Mouse (Mus musculus) brown adipose tissue, adult 24 weeks (tissue): Measurements from ENCODE around the gene 2700049A03Rik. TPM values are rescaled to one million over a fixed set of nuclear protein-coding genes. Genes with fewer than 3 reads are reported as not detected.

Source experiments
- H3K27ac ChIP-seq: fragments of 200-500 bp; replicated peaks from 2 replicates; pipeline ENCODE4 v1.5.1; 2012; ENCODE audit warnings: low read depth, mild to moderate bottlenecking, low read length
- H3K4me1 ChIP-seq: fragments of 200-500 bp; 2 replicates; pipeline ENCODE4 v1.6.1; 2012; ENCODE audit warnings: low read length, mixed read lengths; ENCODE audit not compliant: control insufficient read depth, insufficient read depth, insufficient read length
- H3K4me3 ChIP-seq: fragments of 200-500 bp; 2 replicates; pipeline ENCODE4 v1.5.1; 2012; ENCODE audit warnings: low read depth, mild to moderate bottlenecking, low read length, moderate library complexity; ENCODE audit not compliant: insufficient read depth
- polyA plus RNA-seq: library from polyadenylated mRNA; stranded (reverse); fragments of >200 nt; gene quantifications from 2 replicates; pipeline ENCODE4 v1.2.4, GENCODE M21; 2012; ENCODE audit not compliant: missing spikeins, insufficient read depth, insufficient read length

The 2700049A03Rik gene
- polyA plus RNA-seq, 1 experiment, result 2.5 TPM

DNA sequence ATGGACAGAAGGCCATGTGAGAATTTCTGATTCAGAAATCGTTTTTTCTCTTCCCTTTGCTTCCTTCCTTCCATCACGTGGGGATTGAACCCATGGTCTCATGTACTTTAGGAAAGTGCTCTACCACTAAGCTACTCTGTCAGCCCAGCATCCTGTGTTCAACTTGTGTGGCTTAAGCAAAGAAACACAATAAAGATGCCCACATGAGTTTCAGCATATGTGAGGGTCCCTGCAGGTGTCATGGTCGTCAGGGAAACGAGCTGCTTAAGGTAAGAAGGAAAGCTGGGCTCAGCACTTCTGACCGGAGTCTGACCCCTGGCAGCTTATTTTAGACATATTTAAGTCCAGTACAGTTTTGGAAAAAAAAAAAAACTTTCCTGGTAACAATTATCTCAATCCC, 134.5 kb downstream of the 2700049A03Rik start:
- Histone ChIP-seq H3K4me1 (no peaks in the 10 kb centered on the region), H3K4me3 (no peak overlapping the region), H3K27ac (no peak overlapping the region)

DNA sequence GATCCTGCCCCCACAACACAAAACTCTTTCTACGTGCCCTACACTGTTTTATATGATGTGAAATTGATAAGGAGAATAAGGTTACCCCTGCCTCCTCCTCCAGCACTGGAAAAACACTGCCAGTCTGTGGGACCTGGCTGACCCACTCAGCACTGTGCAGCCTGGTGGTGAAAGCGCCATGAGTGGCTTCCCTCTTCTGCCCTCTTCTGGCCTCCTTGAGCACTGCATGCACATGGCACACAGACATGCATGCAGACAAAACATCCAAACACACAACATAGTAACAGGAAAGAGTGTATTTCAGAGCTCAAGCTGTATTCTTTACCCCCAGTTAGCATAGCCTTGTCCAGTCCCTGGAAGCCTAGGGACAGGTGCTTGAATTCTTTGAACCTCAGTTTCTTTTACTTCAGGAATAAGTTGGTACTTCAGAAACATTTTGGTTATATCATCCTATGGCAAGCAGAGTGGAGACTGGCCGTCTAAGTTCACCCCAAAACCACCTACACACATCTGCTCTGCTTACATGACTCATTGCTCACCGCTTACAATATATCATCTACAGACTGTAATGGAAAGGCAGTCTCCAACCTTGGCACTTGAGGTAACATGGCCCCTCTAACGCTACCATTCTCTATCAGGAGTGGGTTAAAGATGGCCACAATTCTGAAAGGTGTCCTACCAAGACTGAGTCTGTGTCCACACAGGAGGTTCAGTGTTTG, 138.0 kb downstream of the 2700049A03Rik start:
- no peaks in the 10 kb centered on the region for H3K4me1 ChIP-seq

GRCm38 (mm10) chr12:71275906-71276595, 139.4 kb downstream of the 2700049A03Rik start:
- H3K4me1 ChIP-seq, result no peaks in the 10 kb centered on the region

More for the DNA sequence above, 138.0 kb downstream of the 2700049A03Rik start:
- H3K27ac ChIP-seq, result no peak overlapping the region
- H3K4me3 ChIP-seq, result no peak overlapping the region

DNA sequence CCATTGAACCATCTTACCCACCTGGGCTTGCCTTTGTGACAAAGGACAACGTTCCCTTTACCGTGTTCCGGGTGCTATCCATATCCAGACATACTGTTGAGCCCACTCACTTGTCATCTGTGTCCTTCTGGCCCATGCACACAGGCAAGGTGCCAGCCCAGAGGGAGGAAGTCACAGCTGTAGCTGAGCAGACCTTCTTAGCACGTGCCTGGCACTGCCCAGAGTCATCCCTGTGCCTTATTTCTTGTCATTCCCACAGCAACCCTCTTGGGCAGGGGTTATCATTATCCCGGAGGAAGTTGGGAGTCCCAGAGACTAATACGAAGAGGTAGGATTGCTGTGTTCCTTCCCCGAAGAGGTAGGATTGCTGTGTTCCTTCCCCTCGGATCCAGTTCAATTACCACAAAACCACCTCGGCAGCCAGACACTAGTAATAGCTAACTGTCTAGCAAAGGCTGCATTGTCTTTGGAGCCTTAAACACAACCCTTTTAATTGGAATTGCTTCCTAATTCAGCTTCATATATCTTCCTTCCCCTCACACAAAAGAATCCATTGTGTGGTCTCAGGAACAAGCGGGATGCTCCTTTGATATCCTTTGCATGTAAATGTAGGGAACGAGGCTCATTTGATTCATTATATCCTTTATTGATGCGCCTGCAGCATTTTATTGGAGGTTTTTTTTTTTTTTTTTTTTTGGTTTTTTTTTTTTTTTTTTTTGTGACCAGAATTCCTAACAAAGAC, 143.0 kb downstream of the 2700049A03Rik start:
- no peaks in the 10 kb centered on the region for H3K4me1 ChIP-seq
- H3K4me3 ChIP-seq, result no peak overlapping the region
- H3K27ac ChIP-seq, result no peak overlapping the region

More at GRCm38 (mm10) chr12:71275906-71276595, 139.4 kb downstream of the 2700049A03Rik start:
- Histone ChIP-seq H3K27ac (no peak overlapping the region), H3K4me3 (no peak overlapping the region)

GRCm38 (mm10) chr12:71281201-71281768, 144.6 kb downstream of the 2700049A03Rik start:
- Histone ChIP-seq H3K4me3 (no peak overlapping the region), H3K4me1 (no peaks in the 10 kb centered on the region), H3K27ac (no peak overlapping the region)

DNA sequence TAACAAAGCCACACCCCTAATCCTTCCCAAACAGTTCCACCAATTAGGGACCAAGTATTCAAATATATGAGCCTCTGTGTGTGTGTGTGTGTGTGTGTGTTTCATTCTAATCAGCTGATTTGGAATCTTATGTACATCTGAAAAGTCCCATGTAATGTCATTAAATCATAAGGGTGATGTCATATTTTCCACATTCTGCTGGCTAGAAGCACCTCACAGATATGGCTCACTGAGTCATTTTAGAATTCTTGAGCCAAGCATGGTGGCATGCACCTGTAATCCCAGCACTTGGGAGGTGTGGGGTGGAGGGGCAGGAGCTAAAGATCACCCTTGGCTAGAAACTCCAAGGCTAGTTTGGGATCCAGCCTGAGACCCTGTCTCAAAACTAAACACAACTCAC, 148.8 kb downstream of the 2700049A03Rik start:
- Histone ChIP-seq H3K27ac (no peak overlapping the region), H3K4me1 (no peaks in the 10 kb centered on the region), H3K4me3 (no peak overlapping the region)

DNA sequence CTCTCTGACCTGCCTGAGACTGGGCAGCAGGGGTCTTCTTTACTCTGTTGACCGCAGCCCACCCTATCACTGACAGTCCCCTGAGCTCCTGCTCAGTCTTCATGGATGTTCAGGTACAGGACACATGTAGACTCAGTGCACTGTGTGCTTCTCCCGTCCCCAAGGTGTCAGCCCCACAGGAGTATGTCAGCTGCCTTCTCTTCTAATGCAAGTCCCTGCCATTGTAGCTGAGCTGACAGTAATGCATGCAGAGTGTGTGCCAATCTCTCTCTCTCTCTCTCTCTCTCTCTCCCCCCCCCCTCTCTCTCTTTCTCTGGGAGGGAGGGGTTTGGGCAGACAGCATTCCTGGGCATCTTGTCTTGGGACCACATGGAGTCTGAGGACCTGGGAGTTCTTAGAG, 153.8 kb downstream of the 2700049A03Rik start:
- Histone ChIP-seq H3K4me3 (no peak overlapping the region), H3K27ac (no peak overlapping the region), H3K4me1 (no peaks in the 10 kb centered on the region)

Other genes with a start within 250 kb of the 2700049A03Rik start
- gene Actr10, start 199.0 kb upstream of the 2700049A03Rik start, polyA plus RNA-seq, result 125 and 165 TPM in 2 replicates
- 441 and 473 TPM in 2 replicates for gene Psma3, start 162.2 kb upstream of the 2700049A03Rik start, polyA plus RNA-seq
- 6.8 and 12.1 TPM in 2 replicates for gene Arid4a, start 120.9 kb upstream of the 2700049A03Rik start, polyA plus RNA-seq
- not detected in 2 replicates for gene Tomm20l, start 25.4 kb upstream of the 2700049A03Rik start, polyA plus RNA-seq
- 106 and 142 TPM in 2 replicates for gene Timm9, start 164 bp upstream of the 2700049A03Rik start, polyA plus RNA-seq
- gene Dact1, start 173.0 kb downstream of the 2700049A03Rik start, polyA plus RNA-seq, result 1.5 and 2.4 TPM in 2 replicates